Mouse (Mus musculus): ENCODE measurements at regions not wholly inside any gene's neighbourhood (a gene's known extent, or its start where the extent isn't known, plus 50 kb on each side); places are given as distances from the start of the nearest gene placed in this dataset.

DNA sequence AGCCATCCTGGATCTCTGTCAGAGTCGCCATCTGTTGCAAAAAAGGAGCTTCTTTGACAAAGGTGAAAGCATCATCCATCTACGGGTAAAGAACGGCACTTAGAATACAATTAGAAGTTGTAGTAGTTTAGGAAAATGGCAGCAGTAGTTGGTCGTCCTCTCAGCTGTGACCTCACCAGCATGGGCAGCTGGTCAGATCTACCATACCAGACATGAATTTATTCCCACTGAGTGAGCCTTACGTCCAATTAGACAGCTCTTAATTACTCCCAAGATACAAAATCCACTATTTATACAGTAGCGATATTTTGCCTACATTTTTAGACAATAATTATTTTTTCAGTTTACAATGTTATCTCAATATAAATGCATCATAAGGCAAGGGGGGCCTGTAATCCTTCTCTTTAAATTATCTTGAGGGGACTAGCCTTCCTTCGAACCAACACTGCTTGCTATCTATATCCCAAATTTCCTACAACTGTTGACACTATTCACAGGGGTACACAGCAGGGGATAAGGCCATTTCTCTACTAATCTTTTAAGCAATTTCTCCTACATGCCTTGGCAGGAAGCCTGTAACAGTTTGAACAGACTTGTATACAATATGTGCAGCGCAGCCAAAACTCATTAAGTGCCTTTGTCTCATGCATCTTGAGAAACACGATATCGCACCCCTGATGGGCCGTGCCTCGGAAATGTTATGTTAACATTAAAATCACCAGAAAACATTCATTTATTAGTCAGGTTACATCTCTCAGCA is 131.9 kb upstream of the Samsn1 start:
- TF ChIP-seq CTCF (IDR thresholded peaks at IDR 0.05; ENCODE audit: borderline replicate concordance, control insufficient read depth, extremely low read depth, insufficient read depth, low read length, poor library complexity) (no peak), POLR2A (IDR thresholded peaks at IDR 0.05; ENCODE audit: control insufficient read depth, extremely low read depth, insufficient read depth, low read length, poor library complexity) (no peak)

Measured in thymus, adult 2 months (tissue).